Mouse (Mus musculus) limb, embryonic 11.5 days (tissue): Measurements from ENCODE around the gene Olfr996. TPM values are rescaled to one million over a fixed set of nuclear protein-coding genes. Genes with fewer than 3 reads are reported as not detected.
"Not testable (repeated sequence)": the region's sequence is repeated elsewhere in the genome, so short reads cannot be mapped to it uniquely, and the experiment has no call there.

ENCODE experiments used
- ATAC-seq: fragments of 200-750 bp; cut with Nextera tagmentation; 2 replicates; pipeline ENCODE4 v1.8.0; 2017; ENCODE audit warnings: low read depth; ENCODE audit not compliant: insufficient number of reproducible peaks, low FRiP score, low TSS enrichment
- DNase-seq: peaks from one replicate; pipeline ENCODE4 v3.0.0-alpha.2; 2015; ENCODE audit warnings: low spot score
- H3K27ac ChIP-seq: fragments of 300-500 bp; sonication (generic); replicated peaks from 2 replicates; pipeline ENCODE4 v1.5.1; 2014; ENCODE audit warnings: low read depth, mild to moderate bottlenecking, low read length
- H3K27me3 ChIP-seq: fragments of 300-500 bp; sonication (generic); 2 replicates; pipeline ENCODE4 v1.6.1; 2014; ENCODE audit warnings: mild to moderate bottlenecking, low read length, mixed read lengths; ENCODE audit not compliant: control insufficient read depth, insufficient read depth
- H3K36me3 ChIP-seq: fragments of 300-500 bp; sonication (generic); 2 replicates; pipeline ENCODE4 v1.6.1; 2014; ENCODE audit warnings: mild to moderate bottlenecking, low read length, moderate library complexity, mixed read lengths; ENCODE audit not compliant: control insufficient read depth, insufficient read depth
- H3K4me1 ChIP-seq: fragments of 300-500 bp; sonication (generic); 2 replicates; pipeline ENCODE4 v1.6.1; 2014; ENCODE audit warnings: low read length, mixed read lengths; ENCODE audit not compliant: control insufficient read depth, insufficient read depth
- H3K4me2 ChIP-seq: fragments of 300-500 bp; sonication (generic); 2 replicates; pipeline ENCODE4 v1.6.1; 2014; ENCODE audit warnings: low read depth, mild to moderate bottlenecking, moderate library complexity; ENCODE audit not compliant: severe bottlenecking
- H3K4me3 ChIP-seq: fragments of 300-500 bp; sonication (generic); 2 replicates; pipeline ENCODE4 v1.5.1; 2014; ENCODE audit warnings: low read depth, low read length
- H3K9ac ChIP-seq: fragments of 300-500 bp; sonication (generic); 2 replicates; pipeline ENCODE4 v1.6.1; 2014; ENCODE audit warnings: mild to moderate bottlenecking, low read length
- H3K9me3 ChIP-seq: fragments of 300-500 bp; sonication (generic); 2 replicates; pipeline ENCODE4 v1.6.1; 2016; ENCODE audit warnings: low read length; ENCODE audit not compliant: control insufficient read depth
- WGBS: fragments of 180-500 bp; shearing (Covaris S2); extraction: QIAGEN DNeasy Blood & Tissue Kit; methylation state at CpG from one replicate; pipeline ENCODE4 v1.1.7; 2014; 5-methylcytosine and 5-hydroxymethylcytosine counted together
- polyA plus RNA-seq: library from polyadenylated mRNA; unstranded; fragments of >200 nt; fragmentation: Nextera tagmentation; extraction: Ambion mirVana; gene quantifications from 2 replicates; pipeline ENCODE4 v1.2.1, GENCODE M21; 2014

Gene Olfr996
- not detected in 2 replicates for polyA plus RNA-seq

- H3K27me3 ChIP-seq, result no peaks in the 10 kb centered on the region
Observed at GRCm38 (mm10) chr2:85578915-85579314, at the start of gene Olfr996. Olfr996 (plus strand) TSS chr2:85579215.

GRCm38 (mm10) chr2:85532082-85532778, 46.8 kb upstream of the Olfr996 start:
- Histone ChIP-seq H3K9me3 (no peaks in the 10 kb centered on the region), H3K27ac (no peak overlapping the region), H3K27me3 (no peaks in the 10 kb centered on the region), H3K4me2 (no peak overlapping the region), H3K4me1 (no peaks in the 10 kb centered on the region), H3K36me3 (no peaks in the 10 kb centered on the region), H3K4me3 (no peak overlapping the region), H3K9ac (no peak overlapping the region)
- 90% methylated on average over 2 of the region's 2 CpGs for WGBS
- DNase-seq (no peak), ATAC-seq (no peak)

More at GRCm38 (mm10) chr2:85578915-85579314, at the start of gene Olfr996:
- Histone ChIP-seq H3K27ac (no peak within 1 kb of the TSS), H3K4me1 (no peaks in the 10 kb centered on the region), H3K4me2 (no peak within 1 kb of the TSS), H3K36me3 (no peaks in the 10 kb centered on the region), H3K9me3 (no peaks in the 10 kb centered on the region), H3K4me3 (no peak within 1 kb of the TSS), H3K9ac (no peak within 1 kb of the TSS)
- ATAC-seq, result no peak
- DNase-seq, result no peak

GRCm38 (mm10) chr2:85533934-85534333, 45.1 kb upstream of the Olfr996 start:
- Histone ChIP-seq H3K27me3 (no peaks in the 10 kb centered on the region), H3K4me2 (no peak overlapping the region), H3K4me1 (no peaks in the 10 kb centered on the region), H3K9me3 (no peaks in the 10 kb centered on the region), H3K9ac (no peak overlapping the region), H3K36me3 (no peaks in the 10 kb centered on the region), H3K27ac (no peak overlapping the region), H3K4me3 (no peak overlapping the region)
- 76% methylated on average over 1 of the region's 1 CpGs for WGBS
- no peak for ATAC-seq
- DNase-seq, result no peak

GRCm38 (mm10) chr2:85554806-85555205, 24.2 kb upstream of the Olfr996 start:
- H3K4me3 ChIP-seq, result no peak overlapping the region
- WGBS, result 70% methylated on average over 1 of the region's 1 CpGs
- no peak for ATAC-seq

GRCm38 (mm10) chr2:85560226-85560625, 18.8 kb upstream of the Olfr996 start:
- WGBS, result 65% methylated on average over 4 of the region's 4 CpGs
- H3K27me3 ChIP-seq, result no peaks in the 10 kb centered on the region
- DNase-seq, result no peak

More at GRCm38 (mm10) chr2:85554806-85555205, 24.2 kb upstream of the Olfr996 start:
- H3K27ac ChIP-seq, result no peak overlapping the region
- no peaks in the 10 kb centered on the region for H3K27me3 ChIP-seq
- no peaks in the 10 kb centered on the region for H3K9me3 ChIP-seq
- H3K36me3 ChIP-seq, result no peaks in the 10 kb centered on the region
- H3K9ac ChIP-seq, result no peak overlapping the region
- no peak for DNase-seq
- H3K4me2 ChIP-seq, result no peak overlapping the region
- H3K4me1 ChIP-seq, result no peaks in the 10 kb centered on the region

GRCm38 (mm10) chr2:85561187-85561586, 17.8 kb upstream of the Olfr996 start:
- Histone ChIP-seq H3K9me3 (no peaks in the 10 kb centered on the region), H3K4me3 (no peak overlapping the region), H3K27ac (no peak overlapping the region), H3K9ac (no peak overlapping the region), H3K4me2 (no peak overlapping the region), H3K4me1 (no peaks in the 10 kb centered on the region), H3K27me3 (no peaks in the 10 kb centered on the region), H3K36me3 (no peaks in the 10 kb centered on the region)
- 22% methylated on average over 4 of the region's 4 CpGs for WGBS
- DNase-seq (peak; percentile 24), ATAC-seq (0 out of 2 replicates have a peak, but pooled peaks have one; percentile 35)

More at GRCm38 (mm10) chr2:85560226-85560625, 18.8 kb upstream of the Olfr996 start:
- Histone ChIP-seq H3K36me3 (no peaks in the 10 kb centered on the region), H3K27ac (no peak overlapping the region), H3K4me2 (no peak overlapping the region), H3K4me3 (no peak overlapping the region), H3K4me1 (no peaks in the 10 kb centered on the region), H3K9ac (no peak overlapping the region), H3K9me3 (no peaks in the 10 kb centered on the region)
- ATAC-seq, result no peak

GRCm38 (mm10) chr2:85588648-85589047, 9.6 kb downstream of the Olfr996 start, which contains the start of gene Olfr998:
Olfr998 (plus strand) TSS chr2:85588948.
- H3K4me2 ChIP-seq, H3K4me1 ChIP-seq, ATAC-seq, H3K9me3 ChIP-seq, DNase-seq, H3K27me3 ChIP-seq, H3K36me3 ChIP-seq, H3K9ac ChIP-seq, H3K27ac ChIP-seq, H3K4me3 ChIP-seq: not testable (repeated sequence)
- 94% methylated on average over 2 of the region's 2 CpGs for WGBS

GRCm38 (mm10) chr2:85611803-85612202, 32.8 kb downstream of the Olfr996 start, which contains the start of gene Olfr1000:
Olfr1000 (minus strand) TSS chr2:85611903.
- no peak within 1 kb of the TSS for H3K4me2 ChIP-seq
- WGBS, result 58% methylated on average over 1 of the region's 1 CpGs
- no peaks in the 10 kb centered on the region for H3K36me3 ChIP-seq
- DNase-seq (no peak), ATAC-seq (no peak)
- H3K4me3 ChIP-seq, result no peak within 1 kb of the TSS
- no peaks in the 10 kb centered on the region for H3K9me3 ChIP-seq
- no peaks in the 10 kb centered on the region for H3K27me3 ChIP-seq
- no peaks in the 10 kb centered on the region for H3K4me1 ChIP-seq
- H3K27ac ChIP-seq, result no peak within 1 kb of the TSS
- H3K9ac ChIP-seq, result no peak within 1 kb of the TSS
